Mouse (Mus musculus): Measurements from ENCODE around the gene Sprr2d. TPM values are rescaled to one million over a fixed set of nuclear protein-coding genes. Genes with fewer than 3 reads are reported as not detected.

Gene Sprr2d
- not detected for total RNA-seq (2021)
- long read RNA-seq, experiment 1: 0 reads
- long read RNA-seq, experiment 2: 0 reads

GRCm38 (mm10) chr3:92338840-92339239 is at the start of gene Sprr2d:
Gene Sprr2d, plus strand, starts transcription at chr3:92339140.
- DNase-seq: no peak

- DNase-seq: no peak
These were observed 31.5 kb upstream of the Sprr2d start for GRCm38 (mm10) chr3:92307406-92307805.

GRCm38 (mm10) chr3:92316320-92316719 is 22.6 kb upstream of the Sprr2d start, which contains the start of gene Sprr2b:
Gene Sprr2b, plus strand, starts transcription at chr3:92316620.
- no peak for DNase-seq

- no peak for DNase-seq
These were observed 21.6 kb upstream of the Sprr2d start for GRCm38 (mm10) chr3:92317384-92317783.

GRCm38 (mm10) chr3:92336278-92336677 is 2.7 kb upstream of the Sprr2d start:
- no peak for DNase-seq

- DNase-seq: no peak
These were observed 12.9 kb downstream of the Sprr2d start, which contains the start of gene Sprr2e for GRCm38 (mm10) chr3:92351843-92352242. Gene Sprr2e, plus strand, starts transcription at chr3:92352143.

GRCm38 (mm10) chr3:92361619-92362018 is 22.7 kb downstream of the Sprr2d start:
- no peak for DNase-seq

GRCm38 (mm10) chr3:92364887-92365286 is 25.9 kb downstream of the Sprr2d start, which contains the start of gene Sprr2f:
Gene Sprr2f, plus strand, starts transcription at chr3:92365187.
- DNase-seq: no peak

GRCm38 (mm10) chr3:92373613-92374012 is 34.7 kb downstream of the Sprr2d start:
- no peak for DNase-seq

- DNase-seq: no peak
These were observed 46.4 kb downstream of the Sprr2d start, which contains the start of gene Sprr2h for GRCm38 (mm10) chr3:92385385-92385784. Gene Sprr2h, plus strand, starts transcription at chr3:92385685.

Other genes starting within 250 kb of the Sprr2d start
- gene Prr9, start 215.2 kb upstream of the Sprr2d start, total RNA-seq (2021): not detected
- not detected for gene Lelp1, start 196.4 kb upstream of the Sprr2d start, total RNA-seq (2021)
- not detected for gene Sprr2a1, start 123.3 kb upstream of the Sprr2d start, total RNA-seq (2021)
- gene Sprr2a2, start 123.2 kb upstream of the Sprr2d start, total RNA-seq (2021): not detected
- not detected for gene Sprr2a3, start 53.7 kb upstream of the Sprr2d start, total RNA-seq (2021)
- gene Sprr2b, start 22.5 kb upstream of the Sprr2d start, total RNA-seq (2021): not detected
- not detected for gene Sprr2e, start 13.0 kb downstream of the Sprr2d start, total RNA-seq (2021)
- not detected for gene Sprr2f, start 26.0 kb downstream of the Sprr2d start, total RNA-seq (2021)
- not detected for gene Sprr2h, start 46.5 kb downstream of the Sprr2d start, total RNA-seq (2021)
- gene Sprr2i, start 68.9 kb downstream of the Sprr2d start, total RNA-seq (2021): not detected
- not detected for gene Sprr2j-ps, start 78.9 kb downstream of the Sprr2d start, total RNA-seq (2021)
- 1 to 10 TPM; 4.7 to 7.1 TPM for gene Gm9774, start 90.3 kb downstream of the Sprr2d start, total RNA-seq (2021)
- gene Sprr2k, start 93.4 kb downstream of the Sprr2d start, total RNA-seq (2021): not detected
- not detected for gene Sprr1b, start 99.6 kb downstream of the Sprr2d start, total RNA-seq (2021)
- not detected for gene Sprr3, start 119.6 kb downstream of the Sprr2d start, total RNA-seq (2021)
- gene Sprr1a, start 146.8 kb downstream of the Sprr2d start, total RNA-seq (2021): not detected
- not detected for gene Sprr4, start 161.4 kb downstream of the Sprr2d start, total RNA-seq (2021)
- not detected for gene 2310046K23Rik, start 195.4 kb downstream of the Sprr2d start, total RNA-seq (2021)
- not detected for gene Ivl, start 234.6 kb downstream of the Sprr2d start, total RNA-seq (2021)
- not detected for gene Smcp, start 249.9 kb downstream of the Sprr2d start, total RNA-seq (2021)